Mouse (Mus musculus) myocyte (in vitro differentiated cells): ENCODE data around the gene Map3k3.

Source experiments
- E2F4 ChIP-seq: IDR thresholded peaks from one replicate; pipeline ENCODE4 v1.6.1; 2011; ENCODE audit warnings: mild to moderate bottlenecking, control low read depth, moderate library complexity; ENCODE audit not compliant: insufficient read depth
- MAX ChIP-seq: IDR thresholded peaks from one replicate; pipeline ENCODE4 v1.6.1; 2011; ENCODE audit warnings: low read depth, mild to moderate bottlenecking, control low read depth
- POLR2A ChIP-seq: IDR thresholded peaks from one replicate; pipeline ENCODE4 v1.6.1; 2011; ENCODE audit warnings: low read depth, mild to moderate bottlenecking, control low read depth, moderate library complexity; ENCODE audit not compliant: insufficient read length
- TCF12 ChIP-seq: IDR thresholded peaks from one replicate; pipeline ENCODE4 v1.6.1; 2011; ENCODE audit warnings: mild to moderate bottlenecking, control low read depth; ENCODE audit not compliant: poor library complexity, insufficient read depth, severe bottlenecking

DNA sequence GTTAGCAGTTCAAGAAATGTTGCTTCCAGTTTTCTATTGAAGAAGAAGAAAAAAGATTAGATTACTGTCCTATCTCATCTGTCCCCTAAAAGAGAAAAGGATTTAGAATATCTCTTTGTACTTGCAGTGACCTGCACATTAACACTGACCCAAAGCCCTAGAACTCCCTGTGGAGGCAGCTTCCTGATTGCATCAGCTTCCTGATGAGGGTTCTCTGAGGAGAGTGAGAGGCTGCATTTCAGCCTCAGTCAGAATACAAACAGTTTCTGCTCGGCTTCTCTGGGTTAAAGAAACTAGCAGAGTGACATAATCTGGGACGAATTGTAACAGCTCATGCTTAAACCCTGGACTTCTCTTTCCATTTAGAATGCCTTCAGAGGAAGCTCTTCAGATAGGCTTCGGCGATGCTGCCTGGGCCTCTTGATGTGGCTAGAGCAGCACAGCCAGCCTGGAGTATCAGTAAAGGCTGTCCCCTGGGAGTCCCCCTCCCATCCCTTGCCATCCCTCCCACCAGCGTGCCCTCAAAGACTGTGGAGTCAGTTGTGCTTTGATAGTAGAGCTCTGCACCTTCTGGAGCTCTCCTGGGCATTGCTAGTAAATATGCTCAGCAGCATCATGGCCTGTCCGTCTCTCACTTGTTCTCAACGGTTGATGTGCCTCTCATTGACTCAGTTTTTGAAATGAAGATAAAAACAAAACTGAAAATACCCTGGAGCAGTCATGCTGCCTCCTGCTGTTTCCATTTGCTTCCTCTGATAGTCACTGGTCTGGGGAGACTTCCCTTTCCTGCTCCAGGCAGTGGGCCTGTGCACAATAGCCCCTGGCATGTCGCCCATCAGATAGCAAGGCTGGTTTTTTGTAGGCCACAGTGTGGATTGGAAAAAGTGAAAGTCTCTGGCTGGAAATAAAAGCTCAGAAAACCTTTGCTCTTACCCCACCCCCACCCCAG, 50.4 kb downstream of the Map3k3 start:
- TF ChIP-seq POLR2A, result no peak
- TF ChIP-seq E2F4, result no peak
- TF ChIP-seq MAX, result no peak
- TF ChIP-seq TCF12, result no peak
